Mouse (Mus musculus) frontal cortex, postnatal 36 days (tissue): ENCODE data around the gene Pafah1b1.

Source experiments
- DNase-seq, 2 experiments: peaks; one replicate each; pipeline ENCODE4 v3.0.0; 2022; ENCODE audit warnings: low spot score in 2 of 2

The Pafah1b1 gene

DNA sequence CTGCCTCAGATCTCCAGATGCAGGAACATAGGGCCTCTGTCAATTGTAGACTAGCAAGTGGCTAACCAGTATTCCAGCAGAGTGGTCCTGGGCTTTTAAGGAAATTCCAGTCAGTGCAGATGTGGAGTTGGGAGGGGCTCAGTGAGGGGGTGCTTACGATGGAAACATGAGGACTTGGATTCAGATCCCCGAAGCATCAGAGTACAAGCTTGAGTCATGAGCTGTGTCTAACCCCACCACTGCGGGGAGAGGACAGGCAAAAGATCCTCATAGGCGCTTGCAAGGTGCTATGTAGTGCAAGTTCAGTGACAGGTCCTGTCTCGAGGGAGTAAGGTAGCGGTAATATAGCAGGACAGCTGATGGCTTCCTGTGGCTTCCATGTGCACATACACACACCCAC, 62.2 kb downstream of the Pafah1b1 start:
- no peak for DNase-seq

DNA sequence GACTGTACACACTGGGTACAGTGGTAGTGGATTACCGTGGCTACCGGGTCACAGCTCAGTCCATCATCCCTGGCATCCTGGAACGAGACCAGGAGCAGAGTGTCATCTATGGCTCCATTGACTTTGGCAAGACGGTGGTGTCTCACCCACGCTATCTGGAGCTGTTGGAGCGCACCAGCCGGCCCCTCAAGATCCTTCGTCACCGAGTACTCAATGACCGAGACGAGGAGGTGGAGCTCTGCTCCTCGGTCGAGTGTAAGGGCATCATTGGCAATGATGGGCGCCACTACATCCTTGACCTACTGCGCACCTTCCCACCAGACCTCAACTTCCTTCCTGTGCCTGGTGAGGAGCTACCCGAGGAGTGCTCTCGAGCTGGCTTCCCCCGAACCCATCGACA, 62.8 kb downstream of the Pafah1b1 start:
- DNase-seq, result no peak

DNA sequence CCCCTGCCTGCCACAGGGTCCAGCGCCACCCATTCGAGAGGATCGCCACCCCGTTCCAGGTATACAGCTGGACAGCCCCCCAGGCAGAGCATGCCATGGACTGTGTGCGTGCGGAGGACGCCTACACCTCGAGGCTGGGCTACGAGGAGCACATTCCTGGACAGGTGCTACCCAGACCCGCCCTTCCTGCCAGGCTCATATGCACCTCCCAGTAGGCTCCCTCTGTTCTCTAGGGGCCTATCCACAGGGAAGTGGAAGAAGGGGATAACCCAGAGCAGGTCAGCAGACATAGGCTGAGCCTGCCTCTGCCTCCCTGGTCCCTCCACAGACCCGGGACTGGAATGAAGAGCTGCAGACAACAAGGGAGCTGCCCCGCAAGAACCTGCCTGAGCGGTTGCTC, 64.1 kb downstream of the Pafah1b1 start:
- DNase-seq, result no peak

DNA sequence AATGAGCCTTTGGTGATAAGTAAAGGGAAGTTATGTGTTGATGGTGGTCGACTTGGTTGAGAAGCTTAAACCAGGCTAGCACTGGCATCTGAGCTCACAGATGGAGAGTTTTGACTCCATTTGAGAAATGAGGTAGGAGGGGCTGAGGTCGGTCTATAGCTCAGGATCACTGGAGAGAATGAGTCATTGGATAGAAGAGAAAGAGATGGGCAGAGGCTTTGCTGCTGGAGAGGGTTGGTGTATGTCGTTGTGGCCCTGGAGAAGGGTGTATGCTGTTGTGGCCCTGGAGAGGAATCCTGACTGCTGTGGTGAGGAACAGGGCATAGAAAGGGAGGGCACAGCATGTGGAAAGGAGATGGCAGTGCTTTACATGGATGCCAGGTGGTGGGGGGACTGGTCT, 68.5 kb downstream of the Pafah1b1 start:
- DNase-seq, result no peak

DNA sequence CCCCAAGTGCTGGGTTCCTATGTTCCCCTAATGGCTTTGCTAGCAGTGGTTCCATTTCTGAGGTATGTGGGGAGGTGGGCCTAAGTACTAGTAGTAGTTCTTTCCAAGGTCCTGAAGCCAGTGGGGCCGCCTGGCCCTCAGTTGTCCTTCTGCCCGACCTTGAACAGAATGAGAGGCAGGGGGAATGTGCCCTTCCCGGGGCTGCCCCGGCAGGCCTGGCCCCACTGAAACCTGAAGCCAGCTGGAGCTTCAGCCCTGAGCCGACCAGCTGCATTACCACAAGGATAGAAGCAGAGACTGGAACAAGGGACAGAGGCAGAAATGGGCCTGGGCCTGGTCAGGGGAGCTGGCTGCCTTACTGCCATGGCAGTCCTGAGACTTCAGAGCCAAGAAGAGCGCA, 71.1 kb downstream of the Pafah1b1 start:
- DNase-seq, result no peak

DNA sequence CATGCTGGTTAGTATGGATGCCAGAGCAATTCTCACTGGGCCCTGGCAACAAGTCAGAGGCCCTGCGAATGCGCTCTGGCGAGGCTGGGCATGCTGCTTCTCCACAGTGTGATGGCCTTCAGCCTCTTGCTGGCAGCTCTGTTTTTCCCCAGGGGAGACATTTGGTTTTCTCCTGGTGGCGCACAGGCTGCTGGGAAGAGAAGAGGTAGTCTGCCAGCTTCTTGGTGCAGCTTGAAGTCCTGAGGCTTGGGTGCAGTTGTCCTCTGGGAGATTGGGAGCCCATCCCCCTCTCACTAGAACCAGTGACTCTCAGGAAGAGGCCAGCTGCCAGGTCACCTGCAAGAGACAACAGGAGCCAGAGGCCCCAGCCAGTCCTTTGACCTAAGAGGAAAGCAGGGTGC, 71.7 kb downstream of the Pafah1b1 start:
- DNase-seq, result peak in 1 of 2 experiments; percentile 44

DNA sequence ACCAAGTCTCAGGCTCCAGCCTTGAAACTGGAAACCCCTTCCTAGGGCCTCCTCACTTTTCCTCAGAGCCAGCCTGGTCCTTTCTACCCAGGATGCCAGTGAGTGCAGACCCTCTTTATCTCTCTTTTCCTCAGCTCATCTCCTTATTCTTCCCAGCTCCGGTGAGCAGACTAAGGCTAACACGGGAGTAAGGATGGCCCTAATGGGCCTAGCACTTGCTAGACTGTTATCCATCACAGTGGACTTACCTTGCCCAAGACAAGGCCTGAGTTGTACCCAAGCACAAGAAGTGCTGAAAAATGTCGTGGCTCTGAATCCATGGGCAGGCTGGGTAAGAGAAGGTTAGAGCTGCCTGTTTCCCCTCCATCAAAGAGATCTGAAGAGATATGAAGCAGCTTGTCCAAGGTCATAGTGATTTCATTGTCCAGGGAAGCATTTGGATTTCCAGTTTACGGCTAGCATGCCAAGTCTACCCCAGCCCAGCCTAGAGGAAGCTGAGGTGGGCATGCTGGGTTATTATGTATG, 73.8 kb downstream of the Pafah1b1 start:
- no peak for DNase-seq

DNA sequence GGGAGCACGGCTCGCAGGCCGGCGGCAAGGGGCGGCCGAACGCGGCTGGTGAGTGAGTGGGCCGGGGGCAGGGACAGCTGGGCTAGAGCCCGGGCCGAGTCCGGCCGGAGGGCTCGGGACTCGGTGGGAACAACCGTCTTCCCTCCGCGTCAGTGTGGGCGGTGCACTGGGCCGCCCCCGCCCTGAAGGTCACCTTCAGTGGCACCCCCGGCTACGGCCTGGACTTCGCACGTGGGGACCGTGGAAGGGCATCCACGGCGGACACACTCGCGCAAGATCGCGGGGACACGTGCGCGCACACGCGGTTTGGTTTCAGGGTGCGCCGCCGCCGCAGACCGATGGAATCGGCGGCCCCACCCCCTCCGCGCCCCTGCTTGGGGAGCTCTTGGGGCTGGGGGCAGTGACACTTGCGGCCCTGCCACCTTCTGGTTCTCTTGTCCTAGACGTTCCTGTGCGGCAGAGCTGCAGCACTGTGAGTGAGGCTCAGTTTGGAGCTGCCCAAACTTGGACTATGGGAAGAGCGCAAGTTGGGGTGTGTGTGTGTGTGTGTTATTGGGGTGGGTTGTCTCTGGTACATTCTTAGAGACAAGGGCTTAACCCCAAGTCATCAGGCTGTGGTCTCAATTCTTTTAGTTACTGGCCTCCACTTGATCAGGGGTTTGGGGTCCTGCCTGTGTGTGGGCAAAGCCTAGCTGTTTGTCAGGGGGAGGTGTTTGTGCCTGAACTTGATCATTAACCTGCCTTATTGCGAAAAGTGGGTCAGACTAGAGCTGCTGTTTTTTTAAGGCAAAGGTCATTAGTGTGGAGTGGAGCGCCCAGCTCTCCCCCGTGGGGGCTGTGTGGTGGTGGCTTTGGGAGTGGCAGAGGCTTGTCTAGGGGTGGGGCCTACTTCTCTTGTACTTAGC, 74.6 kb downstream of the Pafah1b1 start:
- DNase-seq, result peak; percentile 31 to 42

DNA sequence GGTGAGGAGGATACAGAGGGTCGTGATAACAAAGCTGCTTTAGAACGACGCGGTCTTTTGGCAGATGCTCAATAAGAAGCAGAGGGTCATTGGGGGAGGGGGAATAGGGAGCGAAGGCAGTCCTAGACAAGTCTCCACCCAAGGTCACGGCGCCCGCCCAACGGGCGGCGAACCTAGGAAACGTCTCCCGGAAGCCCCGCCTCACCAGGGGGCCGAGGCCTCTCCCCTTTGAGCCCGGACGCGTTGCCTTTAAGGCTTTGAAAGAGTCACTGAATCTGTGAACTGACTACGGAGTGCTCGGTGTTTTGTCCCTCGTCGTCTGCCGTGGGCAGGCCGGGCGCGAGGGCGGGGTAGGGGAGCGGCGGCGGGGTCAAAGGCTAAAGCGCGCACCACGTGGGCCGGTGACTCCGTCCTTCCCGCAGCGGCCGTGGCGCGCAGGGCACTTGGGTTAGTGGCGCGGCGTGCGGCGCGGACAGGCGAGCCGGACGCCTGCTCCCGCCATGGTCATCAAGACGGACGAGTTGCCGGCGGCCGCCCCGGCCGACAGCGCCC, 75.3 kb downstream of the Pafah1b1 start, which contains the start of gene Cluh:
TSS of gene Cluh (plus strand) at position 401 of the 552 bp plus-strand sequence.
- DNase-seq, result peak; percentile 98 to 99

DNA sequence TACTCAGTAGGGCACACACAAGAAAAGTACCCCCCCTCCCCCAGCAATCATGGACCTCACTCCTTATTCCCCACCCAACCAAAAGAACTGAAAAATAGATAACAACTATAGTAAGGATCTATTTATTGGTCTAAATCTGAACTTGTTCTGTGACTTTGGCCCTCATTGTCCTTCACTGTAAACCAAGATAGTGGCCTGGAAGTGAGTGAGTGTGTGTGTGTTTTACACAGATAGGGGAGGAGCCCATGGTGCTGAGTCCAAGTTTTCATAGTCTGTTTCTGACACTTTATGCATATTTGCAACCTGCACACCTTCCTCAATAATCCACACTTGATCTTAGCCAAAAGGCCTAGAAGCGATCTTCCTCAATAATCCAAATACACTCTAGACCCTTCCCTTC, 75.8 kb downstream of the Pafah1b1 start:
- no peak for DNase-seq

DNA sequence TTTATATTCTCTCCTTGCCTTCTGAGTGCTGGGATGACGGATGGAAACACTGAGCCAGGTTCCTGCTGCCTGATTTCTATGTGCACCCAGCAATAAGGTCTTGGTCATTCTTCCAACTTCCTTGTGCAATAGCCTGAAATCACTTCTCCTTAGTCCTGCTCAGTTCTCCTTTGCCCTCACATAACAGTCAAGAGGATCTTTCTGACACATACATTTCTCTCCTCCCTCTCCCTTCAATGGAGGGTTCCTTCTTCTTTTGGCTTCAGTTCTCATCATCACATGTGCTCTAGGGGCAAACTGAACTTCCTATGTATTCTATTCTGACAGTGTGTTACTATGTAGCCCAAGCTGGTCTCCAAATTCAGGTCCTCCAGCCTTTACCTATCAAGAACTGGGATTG, 76.5 kb downstream of the Pafah1b1 start:
- no peak for DNase-seq

DNA sequence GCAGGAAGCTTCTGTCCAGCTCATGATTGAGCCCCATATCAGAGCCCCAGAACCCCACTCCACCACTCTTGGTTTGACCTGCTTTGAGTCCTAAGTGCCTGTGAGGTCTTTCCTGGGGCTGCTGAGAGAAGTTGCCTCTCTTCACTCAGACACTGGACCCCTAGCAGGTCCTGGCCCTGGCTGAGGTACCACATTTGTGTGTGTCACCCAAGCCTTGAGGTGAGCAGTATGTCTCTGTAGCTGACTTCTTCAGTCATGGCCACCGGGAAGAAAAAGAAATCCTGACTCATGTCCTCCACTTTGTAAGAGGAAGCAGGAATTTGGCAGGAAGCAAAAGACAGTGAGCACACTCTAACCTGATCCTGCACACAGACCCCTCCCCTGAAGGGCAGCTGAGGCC, 84.8 kb downstream of the Pafah1b1 start:
- no peak for DNase-seq

DNA sequence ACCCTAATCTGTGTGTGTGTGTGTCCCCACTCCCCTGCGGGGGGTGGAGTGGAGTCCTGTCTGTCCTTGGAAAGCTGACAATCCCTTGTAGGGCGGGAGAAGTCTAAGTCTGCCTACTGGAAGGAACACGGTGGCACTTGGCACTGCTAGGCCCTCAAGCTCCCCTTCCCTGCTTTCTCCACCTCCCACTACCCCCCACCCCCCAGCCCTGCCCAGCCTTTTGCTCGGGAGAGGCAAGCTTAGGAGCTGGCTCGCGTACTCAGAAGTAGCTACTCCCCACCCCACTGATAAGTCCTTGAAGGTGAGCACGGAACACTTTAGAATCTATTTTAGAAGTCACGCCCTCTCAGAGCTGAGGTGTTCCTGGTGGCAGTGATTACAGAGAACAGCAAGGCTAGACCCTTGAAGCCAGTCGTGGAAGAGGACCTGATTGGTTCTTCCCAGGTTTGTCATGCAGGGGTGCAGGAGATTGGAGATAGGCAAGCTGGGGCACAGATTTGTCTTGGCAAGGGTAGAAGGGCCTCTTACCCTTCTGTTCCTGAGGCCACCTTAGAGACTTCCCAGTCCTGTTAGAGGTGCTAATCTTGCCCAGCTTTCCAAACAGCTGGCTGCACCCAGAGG, 85.6 kb downstream of the Pafah1b1 start:
- no peak for DNase-seq

DNA sequence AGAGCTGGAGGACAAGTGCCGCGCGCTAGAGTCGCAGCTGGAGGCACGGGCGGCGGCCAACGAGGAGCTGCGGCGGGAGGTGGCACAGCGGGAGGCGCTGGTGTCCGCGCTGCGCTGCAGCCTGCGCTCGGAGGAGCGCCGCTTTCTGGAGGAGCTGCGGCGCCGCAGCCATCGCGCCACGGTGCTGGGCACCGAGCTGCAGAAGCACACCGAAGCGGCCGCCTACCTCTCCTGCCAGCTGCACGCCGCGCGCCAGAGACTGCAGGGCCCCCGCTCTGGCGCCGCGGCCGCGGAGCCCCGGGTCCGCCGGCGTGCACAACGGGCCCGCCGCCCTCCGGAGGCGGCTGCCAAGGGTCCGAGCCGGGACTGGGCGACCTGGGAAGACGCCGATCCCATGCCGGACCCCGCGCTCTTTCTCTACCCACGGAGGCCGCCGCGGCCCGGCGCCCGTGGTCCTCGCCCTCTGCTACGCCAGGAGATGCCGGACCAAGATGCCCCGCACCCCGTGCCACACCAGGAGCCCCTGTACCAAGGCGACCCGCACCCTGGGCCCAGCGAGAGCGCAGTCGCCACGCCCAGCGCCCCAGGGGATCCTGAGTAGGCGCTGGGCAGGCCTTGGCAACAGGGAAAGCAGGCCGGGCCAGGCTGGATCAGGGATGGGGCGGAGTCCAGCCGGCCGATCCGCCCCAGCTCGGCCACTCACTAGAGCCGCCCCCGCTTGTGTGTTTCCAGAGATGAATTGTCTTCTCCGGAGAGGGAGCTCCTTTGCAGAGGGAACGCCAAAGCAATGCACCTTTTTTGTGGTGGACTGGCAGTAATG, 86.3 kb downstream of the Pafah1b1 start:
- peak; percentile 64 to 71 for DNase-seq

DNA sequence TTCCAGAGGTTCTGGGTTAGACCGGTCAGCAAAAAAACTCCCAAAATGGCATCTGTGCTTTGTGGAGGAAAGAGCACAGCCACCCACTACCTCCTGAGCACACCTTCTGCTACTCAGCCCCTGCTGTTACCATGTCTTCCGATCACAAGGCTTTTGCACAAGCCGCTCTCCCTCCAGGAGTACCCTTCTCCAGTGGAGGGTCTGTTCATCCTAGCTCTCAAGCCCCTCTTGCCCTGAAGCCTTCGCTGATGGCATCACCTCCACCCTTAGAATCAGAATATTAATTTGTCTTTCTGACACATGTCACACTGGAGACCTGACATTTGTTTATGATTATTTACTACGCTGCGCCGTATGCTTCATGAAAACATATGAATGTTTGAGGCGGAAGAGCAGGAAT, 87.0 kb downstream of the Pafah1b1 start:
- DNase-seq, result no peak

DNA sequence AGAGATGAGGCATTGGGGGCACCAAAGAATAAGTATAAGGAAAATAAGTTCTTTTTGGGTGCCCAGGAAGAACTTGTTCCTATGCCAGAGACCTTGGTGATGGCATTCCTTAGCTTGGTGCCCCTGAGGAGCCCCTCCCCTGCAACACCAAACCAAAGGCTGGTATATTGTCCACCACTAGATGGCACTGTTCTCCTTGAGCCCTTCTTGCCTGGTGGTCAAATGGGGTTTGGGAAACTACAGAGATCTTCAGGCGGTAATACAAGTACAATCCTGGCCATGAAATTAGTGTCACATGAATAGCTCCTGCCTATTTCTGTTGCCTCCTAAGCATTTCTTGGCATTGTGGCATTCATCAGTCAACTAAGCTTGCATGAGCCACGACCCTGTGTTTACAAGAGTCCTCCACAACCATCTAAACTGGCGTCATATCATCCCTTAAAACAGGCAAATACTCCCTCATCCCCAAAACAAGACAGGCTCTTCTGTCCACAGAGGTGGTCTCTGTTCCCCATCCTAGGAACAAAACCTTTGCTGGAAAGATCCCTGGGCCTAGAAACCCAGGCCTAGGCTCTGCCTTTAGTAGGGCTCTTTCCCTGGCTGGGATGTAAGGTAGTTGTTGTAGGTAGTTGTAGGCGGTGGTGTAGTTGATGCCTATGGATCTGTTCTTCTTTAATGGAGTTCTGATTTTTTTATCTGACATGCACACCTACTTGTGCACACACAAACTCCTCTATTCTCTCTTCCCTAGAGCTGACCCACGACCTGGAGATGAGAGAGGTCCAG, 89.8 kb downstream of the Pafah1b1 start:
- peak in 1 of 2 experiments; percentile 75 for DNase-seq

DNA sequence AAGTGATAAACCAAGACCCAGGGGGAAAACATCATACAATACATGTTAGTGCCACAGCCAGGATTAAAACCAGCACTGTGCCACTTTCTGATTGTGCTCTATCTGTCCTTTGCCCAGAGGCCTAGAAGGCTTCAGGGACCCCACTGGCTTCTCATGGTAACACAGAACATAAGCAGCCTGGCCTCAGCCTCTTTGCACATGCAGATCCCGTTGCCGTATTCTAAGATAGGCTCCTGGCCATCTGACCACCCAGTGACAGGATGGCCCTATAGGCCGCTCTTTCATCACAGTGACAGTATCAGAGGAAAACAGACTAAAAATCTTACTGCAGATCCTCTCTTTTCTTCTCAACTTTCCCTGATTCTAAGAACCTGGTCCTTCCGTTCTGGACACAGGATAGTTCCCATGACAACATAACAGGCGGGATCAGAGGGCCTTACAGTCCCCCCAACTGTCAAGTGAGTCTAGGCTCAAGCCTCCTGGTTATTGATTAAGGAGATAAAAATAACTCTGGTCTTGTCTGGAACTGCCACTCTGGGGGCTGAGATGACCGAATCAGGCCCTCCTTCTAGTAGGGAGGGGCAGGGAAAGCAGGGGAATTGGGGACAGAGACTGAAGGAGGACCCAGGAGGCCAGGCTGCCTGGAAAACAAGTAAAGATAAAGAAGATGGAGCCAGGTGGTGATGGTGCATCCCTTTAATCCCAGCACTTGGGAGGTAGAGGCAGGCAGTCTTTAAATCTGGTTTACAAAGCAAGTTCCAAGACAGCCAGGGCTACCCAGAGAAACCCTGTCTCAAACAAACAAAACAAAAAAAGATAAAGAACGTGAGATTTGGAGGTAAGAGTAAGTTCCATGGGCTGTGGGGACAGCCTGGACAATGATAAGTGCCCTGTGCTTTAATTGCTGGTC, 92.3 kb downstream of the Pafah1b1 start:
- DNase-seq, result no peak

DNA sequence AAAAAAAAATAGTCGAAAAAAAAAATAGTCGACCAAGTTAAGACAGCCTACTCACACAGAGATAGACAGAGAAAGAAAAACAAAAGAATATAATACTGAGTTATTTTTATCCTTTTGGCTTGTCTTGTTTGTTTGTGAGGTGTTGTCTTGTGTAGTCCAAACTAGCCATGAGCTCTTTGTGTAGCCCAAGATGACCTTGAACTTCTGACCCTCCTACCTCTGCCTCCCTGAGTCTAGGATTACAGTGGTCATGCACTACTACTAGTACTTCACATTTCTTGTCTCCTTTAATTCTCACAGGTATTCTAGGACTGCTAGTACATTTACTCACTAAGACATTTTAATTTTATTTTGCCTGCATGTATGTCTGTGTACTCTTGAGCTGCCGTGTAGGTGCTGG, 97.0 kb downstream of the Pafah1b1 start:
- no peak for DNase-seq

DNA sequence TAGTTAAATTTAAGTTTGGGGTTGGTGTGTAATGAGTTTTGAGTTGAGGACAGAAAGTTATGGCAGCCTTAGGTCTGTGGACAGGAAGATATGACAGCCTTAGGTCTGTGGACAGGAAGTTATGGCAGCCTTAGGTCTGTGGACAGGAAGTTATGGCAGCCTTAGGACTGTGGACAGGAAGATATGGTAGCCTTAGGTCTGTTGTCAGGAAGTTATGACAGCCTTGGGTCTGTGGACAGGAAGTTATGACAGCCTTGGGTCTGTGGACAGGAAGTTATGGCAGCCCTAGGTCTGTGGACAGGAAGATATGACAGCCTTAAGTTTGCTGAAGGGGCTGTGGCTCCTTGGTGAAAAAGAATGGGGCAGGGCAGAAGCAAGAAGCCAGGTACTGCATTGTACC, 99.1 kb downstream of the Pafah1b1 start:
- no peak for DNase-seq
